Mouse (Mus musculus): ENCODE measurements around the gene Cacna1b.

The Cacna1b gene

GRCm38 (mm10) chr2:24684796-24685195, 78.2 kb downstream of the Cacna1b start:
- H3K36me3 ChIP-seq (ENCODE audit: insufficient read depth, low read length) = no peaks in the 10 kb centered on the region

DNA sequence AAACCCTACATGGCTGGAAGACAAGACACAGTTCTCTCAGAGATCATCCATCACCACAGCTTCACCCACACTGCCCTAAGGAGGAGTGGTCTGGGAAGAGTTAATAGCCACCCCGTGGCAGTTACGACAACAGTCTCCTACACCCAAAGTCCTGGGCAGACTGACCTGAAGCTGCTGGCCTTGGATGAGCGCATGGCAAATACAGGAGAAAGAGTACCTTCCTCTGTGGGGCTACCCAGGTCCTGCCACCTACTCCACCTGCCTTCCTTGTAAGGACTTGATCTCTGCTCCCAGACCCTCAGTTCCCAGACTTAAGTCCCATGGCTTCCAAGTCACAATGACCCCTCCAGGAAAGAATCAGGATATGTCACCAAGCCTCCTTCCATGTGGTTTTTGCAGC, 79.7 kb downstream of the Cacna1b start:
- H3K4me1 ChIP-seq (replicated peaks; ENCODE audit: low read depth, low read length) = peaks cover 15% of the 10 kb centered on the region
- H3K4me3 ChIP-seq (replicated peaks; ENCODE audit: low read length) = no peak overlapping the region
- peaks cover 42% of the 10 kb centered on the region for H3K27me3 ChIP-seq (ENCODE audit: insufficient read depth, low read length)
- H3K36me3 ChIP-seq (ENCODE audit: insufficient read depth, low read length) = no peaks in the 10 kb centered on the region
- TF ChIP-seq POU5F1 (IDR thresholded peaks at IDR 0.05; ENCODE audit: borderline replicate concordance, low read length) (no peak), NANOG (IDR thresholded peaks at IDR 0.05; ENCODE audit: borderline replicate concordance, low read length) (no peak), CTCF (conservative IDR thresholded peaks at IDR 0.05; ENCODE audit: low read length) (no peak)
- H3K9me3 ChIP-seq (ENCODE audit: low read length) = no peaks in the 10 kb centered on the region

More at GRCm38 (mm10) chr2:24684796-24685195, 78.2 kb downstream of the Cacna1b start:
- Histone ChIP-seq H3K9me3 (ENCODE audit: low read length) (no peaks in the 10 kb centered on the region), H3K4me3 (replicated peaks; ENCODE audit: low read length) (no peak overlapping the region), H3K27me3 (ENCODE audit: insufficient read depth, low read length) (peaks cover 27% of the 10 kb centered on the region), H3K4me1 (replicated peaks; ENCODE audit: low read depth, low read length) (no peaks in the 10 kb centered on the region)
- no peak for TF ChIP-seq NANOG (IDR thresholded peaks at IDR 0.05; ENCODE audit: borderline replicate concordance, low read length)
- no peak for TF ChIP-seq CTCF (conservative IDR thresholded peaks at IDR 0.05; ENCODE audit: low read length)
- no peak for TF ChIP-seq POU5F1 (IDR thresholded peaks at IDR 0.05; ENCODE audit: borderline replicate concordance, low read length)

DNA sequence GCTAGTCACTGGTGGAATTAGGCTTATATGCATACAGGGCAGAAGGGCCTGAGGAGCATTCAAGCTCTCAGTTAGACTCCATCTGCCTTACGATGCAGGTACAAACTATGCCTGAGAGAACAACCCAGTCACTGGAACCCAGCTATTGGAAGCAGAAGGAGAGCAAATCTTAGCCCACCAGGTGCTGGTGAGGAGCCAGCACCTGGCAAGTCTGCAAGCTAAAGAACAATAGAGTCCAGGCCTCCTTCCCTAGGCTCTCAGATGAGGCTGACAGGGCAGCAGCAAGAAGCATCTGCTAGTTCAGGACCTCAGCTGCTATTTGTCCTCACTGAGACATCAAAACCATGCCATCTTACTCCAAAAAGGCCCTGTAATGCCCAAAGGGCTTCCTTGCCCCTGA, 82.2 kb downstream of the Cacna1b start:
- TF ChIP-seq CTCF (conservative IDR thresholded peaks at IDR 0.05; ENCODE audit: low read length) (no peak), NANOG (IDR thresholded peaks at IDR 0.05; ENCODE audit: borderline replicate concordance, low read length) (no peak), POU5F1 (IDR thresholded peaks at IDR 0.05; ENCODE audit: borderline replicate concordance, low read length) (no peak)
- no peaks in the 10 kb centered on the region for H3K9me3 ChIP-seq (ENCODE audit: low read length)
- no peaks in the 10 kb centered on the region for H3K36me3 ChIP-seq (ENCODE audit: insufficient read depth, low read length)
- peaks cover 51% of the 10 kb centered on the region for H3K27me3 ChIP-seq (ENCODE audit: insufficient read depth, low read length)
- peaks cover 23% of the 10 kb centered on the region for H3K4me1 ChIP-seq (replicated peaks; ENCODE audit: low read depth, low read length)
- H3K4me3 ChIP-seq (replicated peaks; ENCODE audit: low read length) = no peak overlapping the region

DNA sequence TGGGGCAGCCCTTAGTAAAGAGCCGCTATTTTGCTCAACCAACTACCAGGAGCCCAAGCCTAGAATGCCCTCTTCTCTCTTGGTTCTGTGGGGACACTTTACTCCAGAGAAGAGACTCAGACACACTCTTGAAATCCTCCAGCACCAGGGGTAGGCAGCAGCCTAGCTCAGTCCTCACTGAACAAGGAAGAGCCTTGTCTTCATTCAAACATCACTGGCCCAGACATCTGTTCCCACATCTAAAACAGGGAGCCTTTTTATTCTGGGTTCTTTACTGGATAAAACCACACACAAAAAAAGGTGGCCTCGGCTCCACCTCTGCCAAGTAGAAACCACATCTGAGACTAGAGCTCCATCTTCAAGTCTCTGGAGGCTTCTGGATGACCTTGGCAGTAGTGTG, 82.8 kb downstream of the Cacna1b start:
- peaks cover 51% of the 10 kb centered on the region for H3K27me3 ChIP-seq (ENCODE audit: insufficient read depth, low read length)
- TF ChIP-seq NANOG (IDR thresholded peaks at IDR 0.05; ENCODE audit: borderline replicate concordance, low read length) (no peak), POU5F1 (IDR thresholded peaks at IDR 0.05; ENCODE audit: borderline replicate concordance, low read length) (no peak), CTCF (conservative IDR thresholded peaks at IDR 0.05; ENCODE audit: low read length) (no peak)
- H3K4me3 ChIP-seq (replicated peaks; ENCODE audit: low read length) = no peak overlapping the region
- H3K4me1 ChIP-seq (replicated peaks; ENCODE audit: low read depth, low read length) = peaks cover 23% of the 10 kb centered on the region
- no peaks in the 10 kb centered on the region for H3K36me3 ChIP-seq (ENCODE audit: insufficient read depth, low read length)
- H3K9me3 ChIP-seq (ENCODE audit: low read length) = no peaks in the 10 kb centered on the region

DNA sequence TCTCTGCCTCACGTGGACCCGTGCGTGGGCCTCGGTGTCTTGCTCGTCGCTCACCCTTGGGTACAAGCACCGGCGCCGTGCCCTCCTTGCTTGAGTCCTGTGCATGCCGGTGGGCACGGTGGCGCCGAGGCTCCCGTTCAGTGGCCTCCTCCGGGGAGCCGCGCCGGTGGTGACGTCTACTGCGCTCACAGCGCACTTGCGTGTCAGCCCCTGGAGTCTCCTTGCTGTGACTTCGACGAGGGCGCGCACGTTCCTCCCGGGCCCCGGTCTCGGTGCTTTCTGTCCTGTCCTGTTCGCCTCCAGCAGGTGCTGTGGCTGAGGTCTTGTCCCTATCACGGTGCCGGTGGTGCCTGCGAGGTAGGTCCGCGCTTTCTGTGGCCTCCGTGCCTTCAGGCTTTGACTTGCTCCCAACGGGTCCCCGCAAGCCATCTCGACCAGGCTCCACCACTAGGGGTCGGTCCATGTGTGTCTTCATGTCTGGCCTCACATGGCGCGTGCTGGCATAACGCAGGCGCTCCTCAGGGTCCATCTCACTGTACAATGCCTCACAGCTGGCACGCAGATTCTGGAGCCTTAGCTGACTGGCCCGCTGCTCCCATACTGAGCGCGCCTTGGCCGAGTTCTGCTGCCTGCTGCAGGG, 83.8 kb downstream of the Cacna1b start:
- H3K9me3 ChIP-seq (ENCODE audit: low read length) = no peaks in the 10 kb centered on the region
- peak overlapping the region; percentile 65 for H3K4me3 ChIP-seq (replicated peaks; ENCODE audit: low read length)
- H3K27me3 ChIP-seq (ENCODE audit: insufficient read depth, low read length) = peaks cover 51% of the 10 kb centered on the region
- TF ChIP-seq NANOG (IDR thresholded peaks at IDR 0.05; ENCODE audit: borderline replicate concordance, low read length) (no peak), CTCF (conservative IDR thresholded peaks at IDR 0.05; ENCODE audit: low read length) (peak; percentile 41)
- H3K36me3 ChIP-seq (ENCODE audit: insufficient read depth, low read length) = no peaks in the 10 kb centered on the region
- peaks cover 23% of the 10 kb centered on the region for H3K4me1 ChIP-seq (replicated peaks; ENCODE audit: low read depth, low read length)

GRCm38 (mm10) chr2:24678538-24678937, 84.4 kb downstream of the Cacna1b start:
- Histone ChIP-seq H3K9me3 (ENCODE audit: low read length) (no peaks in the 10 kb centered on the region), H3K36me3 (ENCODE audit: insufficient read depth, low read length) (no peaks in the 10 kb centered on the region), H3K4me3 (replicated peaks; ENCODE audit: low read length) (peak overlapping the region; percentile 65), H3K4me1 (replicated peaks; ENCODE audit: low read depth, low read length) (peaks cover 23% of the 10 kb centered on the region), H3K27me3 (ENCODE audit: insufficient read depth, low read length) (peaks cover 51% of the 10 kb centered on the region)
- TF ChIP-seq POU5F1 (IDR thresholded peaks at IDR 0.05; ENCODE audit: borderline replicate concordance, low read length) (no peak), NANOG (IDR thresholded peaks at IDR 0.05; ENCODE audit: borderline replicate concordance, low read length) (no peak), CTCF (conservative IDR thresholded peaks at IDR 0.05; ENCODE audit: low read length) (no peak)

DNA sequence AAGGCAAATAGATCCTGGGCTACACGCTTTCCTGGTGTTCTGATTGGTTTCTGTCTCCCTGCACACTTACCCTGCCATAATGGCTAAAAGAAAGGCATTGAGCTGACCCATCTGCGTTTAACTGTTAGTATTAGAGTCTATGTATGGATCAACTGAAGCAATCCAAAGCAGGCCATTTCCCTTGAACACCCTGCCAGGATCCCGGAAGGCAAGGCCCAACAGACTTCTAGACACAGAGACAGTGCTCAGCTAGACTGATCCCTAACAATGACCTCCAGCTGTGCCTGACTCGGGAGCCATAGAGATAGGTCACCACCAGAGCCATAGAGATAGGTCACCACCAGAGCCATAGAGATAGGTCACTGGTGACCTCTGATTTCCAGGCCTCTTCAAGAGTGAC, 84.8 kb downstream of the Cacna1b start:
- H3K36me3 ChIP-seq (ENCODE audit: insufficient read depth, low read length) = no peaks in the 10 kb centered on the region
- TF ChIP-seq POU5F1 (IDR thresholded peaks at IDR 0.05; ENCODE audit: borderline replicate concordance, low read length) = no peak
- TF ChIP-seq NANOG (IDR thresholded peaks at IDR 0.05; ENCODE audit: borderline replicate concordance, low read length) = peak; percentile 60; the same call in 1 of the 2 replicates
- peaks cover 23% of the 10 kb centered on the region for H3K4me1 ChIP-seq (replicated peaks; ENCODE audit: low read depth, low read length)
- no peak overlapping the region for H3K4me3 ChIP-seq (replicated peaks; ENCODE audit: low read length)
- peaks cover 51% of the 10 kb centered on the region for H3K27me3 ChIP-seq (ENCODE audit: insufficient read depth, low read length)
- H3K9me3 ChIP-seq (ENCODE audit: low read length) = no peaks in the 10 kb centered on the region

- no peaks in the 10 kb centered on the region for H3K36me3 ChIP-seq (ENCODE audit: insufficient read depth, low read length)
- TF ChIP-seq POU5F1 (IDR thresholded peaks at IDR 0.05; ENCODE audit: borderline replicate concordance, low read length) (no peak), CTCF (conservative IDR thresholded peaks at IDR 0.05; ENCODE audit: low read length) (no peak), NANOG (IDR thresholded peaks at IDR 0.05; ENCODE audit: borderline replicate concordance, low read length) (no peak)
- H3K27me3 ChIP-seq (ENCODE audit: insufficient read depth, low read length) = peaks cover 51% of the 10 kb centered on the region
- H3K4me1 ChIP-seq (replicated peaks; ENCODE audit: low read depth, low read length) = peaks cover 23% of the 10 kb centered on the region
- H3K9me3 ChIP-seq (ENCODE audit: low read length) = no peaks in the 10 kb centered on the region
- no peak overlapping the region for H3K4me3 ChIP-seq (replicated peaks; ENCODE audit: low read length)
Measured at GRCm38 (mm10) chr2:24677629-24678028, 85.3 kb downstream of the Cacna1b start.

- Histone ChIP-seq H3K4me3 (replicated peaks; ENCODE audit: low read length) (no peak overlapping the region), H3K9me3 (ENCODE audit: low read length) (no peaks in the 10 kb centered on the region), H3K27me3 (ENCODE audit: insufficient read depth, low read length) (peaks cover 22% of the 10 kb centered on the region), H3K36me3 (ENCODE audit: insufficient read depth, low read length) (no peaks in the 10 kb centered on the region), H3K4me1 (replicated peaks; ENCODE audit: low read depth, low read length) (peaks cover 21% of the 10 kb centered on the region)
- TF ChIP-seq POU5F1 (IDR thresholded peaks at IDR 0.05; ENCODE audit: borderline replicate concordance, low read length) = no peak
- no peak for TF ChIP-seq CTCF (conservative IDR thresholded peaks at IDR 0.05; ENCODE audit: low read length)
- no peak for TF ChIP-seq NANOG (IDR thresholded peaks at IDR 0.05; ENCODE audit: borderline replicate concordance, low read length)
Measured at GRCm38 (mm10) chr2:24674432-24675006, 88.4 kb downstream of the Cacna1b start.

Measured in E14TG2a.4 (cell line).